Mouse (Mus musculus) brain, adult 10 weeks (tissue): Measurements from ENCODE around the gene Gabra4. TPM values are rescaled to one million over a fixed set of nuclear protein-coding genes. Genes with fewer than 3 reads are reported as not detected.

Source experiments
- polyA plus RNA-seq: library from polyadenylated mRNA; stranded (reverse); fragments of 350-450 nt; fragmentation: Illumina TruSeq; extraction: RNeasy Lipid Tissue Mini Kit (QIAGEN cat#74804); gene quantifications from one replicate; pipeline ENCODE4 v1.2.3, GENCODE M21; 2015; ENCODE audit warnings: low read depth, low replicate concordance

Gene Gabra4
- polyA plus RNA-seq = 109 TPM

DNA sequence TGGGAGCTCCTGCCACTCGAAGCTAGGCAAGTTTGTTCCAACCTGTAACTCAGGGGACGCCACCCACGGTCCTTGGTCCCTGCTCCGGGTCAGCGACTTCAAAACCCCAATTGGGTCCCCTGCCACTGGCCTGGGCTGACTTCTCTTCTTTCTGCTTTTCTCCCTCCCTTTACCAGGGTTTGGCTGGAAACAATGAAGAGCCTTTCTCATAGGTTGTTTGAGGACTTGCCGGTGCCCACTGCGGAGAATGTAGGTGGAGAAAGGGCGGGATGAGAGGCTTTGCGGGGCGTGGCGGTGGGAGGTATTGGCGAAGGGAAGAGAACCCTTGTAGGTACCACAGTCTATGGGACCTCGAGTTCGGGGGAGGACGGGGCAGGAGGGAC is at the start of gene Gabra4:
Gabra4 (minus strand) TSS at position 194 of the 383 bp plus-strand sequence.

GRCm38 (mm10) chr5:71657482-71658114 is 510 bp downstream of the Gabra4 start, which contains the start of gene Gabrb1:
Gene Gabrb1, plus strand, starts transcription at chr5:71658113.

DNA sequence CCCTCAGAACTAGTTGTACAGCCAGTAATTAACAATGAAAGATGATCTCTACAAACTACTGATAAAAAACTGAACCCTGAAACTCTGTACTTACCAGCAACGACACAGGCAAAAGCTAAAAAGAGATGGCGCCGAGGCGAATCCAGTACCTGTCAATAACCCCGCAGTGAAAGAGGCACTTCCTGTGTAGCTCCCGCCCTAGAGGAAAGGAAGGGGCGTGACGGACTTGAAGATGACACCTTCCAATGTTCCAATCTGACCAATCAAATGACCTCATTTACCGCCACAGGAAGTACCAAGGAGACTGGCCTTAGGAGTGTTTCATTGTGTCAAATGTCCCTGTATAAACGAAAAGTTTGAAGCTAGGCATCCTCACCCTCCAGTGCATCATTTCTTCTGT is 110.0 kb downstream of the Gabra4 start, which contains the start of gene Cox7b2:
Cox7b2 (minus strand) TSS at position 127 of the 400 bp plus-strand sequence.

Other genes with a start within 250 kb of the Gabra4 start
- 1.5 TPM for gene Cox7b2, start 110.1 kb downstream of the Gabra4 start, polyA plus RNA-seq
- 27.6 TPM for gene Gabrb1, start 195 bp downstream of the Gabra4 start, polyA plus RNA-seq